Mouse (Mus musculus) cortical plate, adult 2 months (tissue): ENCODE data around the gene Aip.

Source experiments
- CTCF ChIP-seq: fragments of 200-500 bp; IDR thresholded peaks from 2 replicates; pipeline ENCODE4 v1.5.1; 2011; ENCODE audit warnings: mild to moderate bottlenecking, control low read depth, low read length; ENCODE audit not compliant: insufficient read depth; ENCODE audit errors: extremely low read depth
- POLR2A ChIP-seq: fragments of 200-500 bp; IDR thresholded peaks from 2 replicates; pipeline ENCODE4 v1.6.1; 2011; ENCODE audit warnings: mild to moderate bottlenecking, low read length, control low read depth; ENCODE audit not compliant: insufficient read depth; ENCODE audit errors: extremely low read depth

DNA sequence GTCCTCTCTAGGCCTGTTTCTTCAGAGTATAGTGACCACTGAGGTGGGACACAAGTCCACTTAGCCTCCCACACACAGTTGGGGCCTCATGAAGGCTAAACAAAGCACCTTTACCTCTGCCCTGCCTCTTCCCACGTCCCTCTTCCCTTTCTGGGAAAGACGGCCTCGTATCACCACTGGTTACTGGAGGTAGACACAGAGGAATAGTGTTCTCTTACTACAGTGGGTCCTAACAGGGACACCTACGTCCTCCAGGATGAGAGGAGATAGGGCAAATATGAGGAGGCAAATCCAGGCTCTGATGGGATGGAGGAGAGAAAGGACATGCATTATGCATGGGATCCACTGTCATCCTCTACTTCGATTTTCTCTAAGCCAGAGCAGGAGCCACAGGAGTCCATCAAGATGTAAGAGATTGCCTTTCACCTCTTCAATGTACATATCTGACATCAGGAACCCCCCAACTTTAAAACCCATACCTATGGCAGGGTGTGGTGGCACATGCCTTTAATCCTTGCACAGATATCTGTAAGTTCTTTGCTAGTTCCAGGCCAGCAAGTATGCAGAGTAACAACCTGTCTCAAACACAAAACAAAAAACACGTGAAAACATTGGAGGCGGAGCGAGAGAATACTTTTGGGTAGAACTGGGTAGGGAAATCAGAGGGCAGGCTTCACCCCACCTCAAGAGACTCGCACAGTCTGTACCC lies 22.3 kb upstream of the Aip start:
- TF ChIP-seq CTCF (no peak), POLR2A (no peak)
